Mouse (Mus musculus) forebrain, postnatal 0 days (tissue): ENCODE data around the gene Hnrnpl. TPM values are rescaled to one million over a fixed set of nuclear protein-coding genes. Genes with fewer than 3 reads are reported as not detected.
A peak's percentile ranks its signal among the peaks of the same experiment; 100 is the strongest.

ENCODE experiments used
- ATAC-seq: fragments of 200-750 bp; cut with Nextera tagmentation; 2 replicates; pipeline ENCODE4 v1.8.0; 2017; ENCODE audit warnings: mild to moderate bottlenecking, moderate library complexity
- DNase-seq: peaks from one replicate; pipeline ENCODE4 v3.0.0-alpha.2; 2015
- H3K27ac ChIP-seq: fragments of 300-500 bp; sonication (generic); 2 replicates; pipeline ENCODE4 v1.5.1; 2014; ENCODE audit warnings: low read depth, mild to moderate bottlenecking, antibody characterized with exemption, low read length, moderate library complexity, mixed read lengths
- H3K27me3 ChIP-seq: fragments of 300-500 bp; sonication (generic); 2 replicates; pipeline ENCODE4 v1.6.1; 2014; ENCODE audit warnings: mild to moderate bottlenecking, low read length, mixed read lengths; ENCODE audit not compliant: insufficient read depth
- H3K36me3 ChIP-seq: fragments of 300-500 bp; sonication (generic); 2 replicates; pipeline ENCODE4 v1.6.1; 2014; ENCODE audit warnings: mild to moderate bottlenecking, moderate library complexity; ENCODE audit not compliant: insufficient read depth
- H3K4me1 ChIP-seq: fragments of 300-500 bp; sonication (generic); 2 replicates; pipeline ENCODE4 v1.6.1; 2014; ENCODE audit warnings: antibody characterized with exemption; ENCODE audit not compliant: insufficient read depth
- H3K4me2 ChIP-seq: fragments of 300-500 bp; sonication (generic); 2 replicates; pipeline ENCODE4 v1.6.1; 2014; ENCODE audit warnings: low read depth, mild to moderate bottlenecking, moderate library complexity
- H3K4me3 ChIP-seq: fragments of 300-500 bp; sonication (generic); 2 replicates; pipeline ENCODE4 v1.5.1; 2014; ENCODE audit warnings: low read depth, low read length, mixed read lengths
- H3K9ac ChIP-seq: fragments of 300-500 bp; sonication (generic); 2 replicates; pipeline ENCODE4 v1.6.1; 2014; ENCODE audit warnings: mild to moderate bottlenecking
- H3K9me3 ChIP-seq: fragments of 300-500 bp; sonication (generic); 2 replicates; pipeline ENCODE4 v1.6.1; 2016; ENCODE audit warnings: low read length
- CTCF ChIP-seq: sonication (generic); IDR thresholded peaks from 2 replicates; pipeline ENCODE4 v1.5.1; 2016; ENCODE audit warnings: antibody characterized with exemption, control low read depth, low read depth
- WGBS: fragments of 180-500 bp; shearing (Covaris S2); extraction: QIAGEN DNeasy Blood & Tissue Kit; methylation state at CpG from one replicate; pipeline ENCODE4 v1.1.7; 2014; 5-methylcytosine and 5-hydroxymethylcytosine counted together
- polyA plus RNA-seq: library from polyadenylated mRNA; unstranded; fragments of >200 nt; fragmentation: Nextera tagmentation; extraction: Ambion mirVana; gene quantifications from 2 replicates; pipeline ENCODE4 v1.2.1, GENCODE M21; 2015
- total RNA-seq: library from RNA; depleted of rRNA; stranded (reverse); fragments of >200 nt; gene quantifications from 2 replicates; pipeline ENCODE4 v1.2.3, GENCODE M21; 2014

The Hnrnpl gene
- total and polyA plus RNA-seq, 2 experiments from 2014 or later, result 172 to 264 TPM

- no peak for TF ChIP-seq CTCF
- WGBS, result 90% methylated on average over 3 of the region's 3 CpGs
These were observed 19.1 kb upstream of the Hnrnpl start for GRCm38 (mm10) chr7:28789235-28789634.

DNA sequence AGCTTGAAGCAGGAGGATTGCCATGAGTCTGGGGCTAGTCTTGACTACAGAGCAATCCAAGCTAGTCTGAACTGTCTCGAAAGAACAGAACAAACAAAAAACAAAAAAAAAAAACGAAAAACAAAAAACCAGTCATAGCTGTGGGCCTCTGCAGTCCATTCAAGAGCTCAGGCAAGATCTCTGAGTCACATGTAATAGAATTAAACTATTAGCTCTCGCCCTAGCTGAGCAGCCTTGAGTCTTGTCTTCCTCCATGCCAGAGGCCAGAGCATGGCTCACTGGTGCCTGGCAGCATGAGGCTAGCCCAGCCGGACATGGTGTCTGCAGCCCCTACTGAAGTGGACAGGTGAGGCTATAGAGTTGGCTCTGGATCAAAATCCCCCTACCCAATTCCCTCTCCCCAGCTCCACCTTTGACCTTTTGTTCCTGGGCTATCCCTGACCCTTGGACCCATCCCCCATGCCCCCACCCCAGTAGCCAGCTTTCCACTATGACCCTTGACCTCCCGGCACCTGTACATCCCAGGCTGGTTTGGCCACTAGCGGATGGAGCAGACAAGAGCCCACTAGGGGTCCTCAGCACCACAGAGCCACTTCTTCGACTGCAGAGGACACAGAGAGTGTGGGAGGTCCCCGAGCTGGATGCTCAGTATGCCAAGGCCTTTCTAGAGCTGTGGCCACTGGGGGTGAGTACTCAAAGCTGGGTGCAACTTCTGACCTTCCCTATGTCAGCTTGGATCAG is 18.1 kb upstream of the Hnrnpl start:
- Histone ChIP-seq H3K36me3 (peaks cover 9% of the 10 kb centered on the region; the same call in 1 of the 2 replicates), H3K9ac (no peak overlapping the region), H3K4me1 (no peaks in the 10 kb centered on the region), H3K4me3 (no peak overlapping the region), H3K9me3 (no peaks in the 10 kb centered on the region), H3K27me3 (no peaks in the 10 kb centered on the region), H3K27ac (no peak overlapping the region), H3K4me2 (no peak overlapping the region)
- 52% methylated on average over 8 of the region's 8 CpGs for WGBS
- no peak for DNase-seq
- TF ChIP-seq CTCF, result peak; percentile 40
- ATAC-seq, result no peak

More at GRCm38 (mm10) chr7:28789235-28789634, 19.1 kb upstream of the Hnrnpl start:
- ATAC-seq (no peak), DNase-seq (no peak)
- Histone ChIP-seq H3K4me1 (no peaks in the 10 kb centered on the region), H3K27ac (no peak overlapping the region), H3K9me3 (no peaks in the 10 kb centered on the region), H3K4me2 (no peak overlapping the region), H3K9ac (no peak overlapping the region), H3K36me3 (peaks cover 14% of the 10 kb centered on the region), H3K4me3 (no peak overlapping the region), H3K27me3 (no peaks in the 10 kb centered on the region)

GRCm38 (mm10) chr7:28791706-28792105 is 16.6 kb upstream of the Hnrnpl start:
- Histone ChIP-seq H3K9me3 (no peaks in the 10 kb centered on the region), H3K4me3 (no peak overlapping the region), H3K9ac (no peak overlapping the region), H3K4me2 (no peak overlapping the region), H3K36me3 (no peaks in the 10 kb centered on the region; the same call in 1 of the 2 replicates), H3K4me1 (no peaks in the 10 kb centered on the region; the same call in 1 of the 2 replicates), H3K27me3 (no peaks in the 10 kb centered on the region), H3K27ac (no peak overlapping the region)
- ATAC-seq, result no peak
- no peak for DNase-seq
- TF ChIP-seq CTCF, result no peak

DNA sequence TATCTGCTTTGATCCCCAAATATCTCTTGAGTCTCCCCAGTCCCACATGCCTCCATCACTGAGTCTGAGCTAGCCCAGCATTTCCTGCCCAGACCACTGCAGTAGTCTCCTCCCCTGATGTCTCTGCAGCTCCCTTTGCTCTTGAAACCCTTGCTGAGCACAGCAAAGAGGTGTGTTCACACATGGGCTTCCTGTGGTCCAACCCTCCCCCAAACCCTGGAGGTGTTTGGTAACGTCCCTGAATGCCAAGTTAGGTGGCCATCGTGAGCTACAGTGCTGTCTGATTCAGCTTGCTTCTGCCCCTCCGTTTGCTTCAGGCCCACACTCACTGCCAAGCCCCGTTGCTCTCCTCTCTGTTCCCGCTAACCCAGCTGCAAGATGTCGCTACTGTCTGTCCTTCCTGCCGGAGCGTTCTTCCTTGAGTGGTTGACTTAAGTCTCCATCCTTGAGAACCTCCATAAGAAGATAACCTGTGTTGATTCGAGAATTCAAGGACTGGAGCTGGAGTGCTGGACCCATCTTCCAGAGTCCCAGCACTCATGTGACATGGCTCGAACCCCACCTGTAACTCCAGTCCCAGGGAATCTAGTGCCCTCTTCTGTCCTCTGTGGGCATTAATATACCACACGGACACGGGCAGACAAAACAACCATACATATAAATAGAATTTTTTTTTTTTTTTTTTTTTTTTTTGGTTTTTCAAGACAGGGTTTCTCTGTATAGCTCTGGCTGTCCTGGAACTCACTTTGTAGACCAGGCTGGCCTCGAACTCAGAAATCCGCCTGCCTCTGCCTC is 15.8 kb upstream of the Hnrnpl start:
- H3K4me3 ChIP-seq, result no peak overlapping the region
- no peak overlapping the region for H3K9ac ChIP-seq
- 86% methylated on average over 13 of the region's 14 CpGs for WGBS
- no peak overlapping the region for H3K27ac ChIP-seq
- H3K9me3 ChIP-seq, result no peaks in the 10 kb centered on the region
- H3K4me2 ChIP-seq, result no peak overlapping the region
- no peaks in the 10 kb centered on the region; the same call in 1 of the 2 replicates for H3K36me3 ChIP-seq
- no peaks in the 10 kb centered on the region; the same call in 1 of the 2 replicates for H3K4me1 ChIP-seq
- no peak for ATAC-seq
- no peak for DNase-seq
- TF ChIP-seq CTCF, result no peak
- H3K27me3 ChIP-seq, result no peaks in the 10 kb centered on the region

- DNase-seq (no peak), ATAC-seq (no peak)
- Histone ChIP-seq H3K4me2 (no peak overlapping the region), H3K36me3 (no peaks in the 10 kb centered on the region), H3K27me3 (no peaks in the 10 kb centered on the region), H3K4me3 (no peak overlapping the region), H3K9ac (no peak overlapping the region), H3K9me3 (no peaks in the 10 kb centered on the region), H3K4me1 (no peaks in the 10 kb centered on the region; the same call in 1 of the 2 replicates), H3K27ac (no peak overlapping the region)
- WGBS, result 38% methylated on average over 2 of the region's 2 CpGs
- TF ChIP-seq CTCF, result 0 out of 2 replicates have a peak, but pooled peaks have one; percentile 22
These were observed 14.5 kb upstream of the Hnrnpl start for GRCm38 (mm10) chr7:28793834-28794233.

DNA sequence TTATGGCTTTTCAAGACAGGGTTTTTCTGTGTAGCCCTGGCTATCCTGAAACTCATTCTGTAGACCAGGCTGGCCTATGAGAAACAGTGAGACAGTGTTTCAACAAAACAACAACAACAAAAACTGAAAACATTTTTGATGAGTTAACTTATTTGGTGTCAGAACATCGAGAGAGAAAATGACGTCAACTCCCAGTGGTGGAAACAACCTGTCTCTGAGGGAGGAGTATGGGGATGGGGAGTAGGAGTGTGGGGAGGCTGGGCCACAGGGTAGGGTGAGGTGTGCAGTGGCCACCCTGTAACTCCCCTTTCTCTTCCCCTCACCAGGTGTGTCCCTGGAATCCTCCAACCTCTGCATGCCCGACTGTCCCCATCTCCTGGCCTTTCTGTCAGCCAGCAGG is 13.8 kb upstream of the Hnrnpl start:
- no peak overlapping the region for H3K9ac ChIP-seq
- no peaks in the 10 kb centered on the region; the same call in 1 of the 2 replicates for H3K4me1 ChIP-seq
- no peaks in the 10 kb centered on the region for H3K9me3 ChIP-seq
- 74% methylated on average over 3 of the region's 3 CpGs for WGBS
- H3K36me3 ChIP-seq, result no peaks in the 10 kb centered on the region
- ATAC-seq (no peak), DNase-seq (no peak)
- no peak for TF ChIP-seq CTCF
- H3K27me3 ChIP-seq, result no peaks in the 10 kb centered on the region
- no peak overlapping the region for H3K27ac ChIP-seq
- H3K4me3 ChIP-seq, result no peak overlapping the region
- H3K4me2 ChIP-seq, result no peak overlapping the region

DNA sequence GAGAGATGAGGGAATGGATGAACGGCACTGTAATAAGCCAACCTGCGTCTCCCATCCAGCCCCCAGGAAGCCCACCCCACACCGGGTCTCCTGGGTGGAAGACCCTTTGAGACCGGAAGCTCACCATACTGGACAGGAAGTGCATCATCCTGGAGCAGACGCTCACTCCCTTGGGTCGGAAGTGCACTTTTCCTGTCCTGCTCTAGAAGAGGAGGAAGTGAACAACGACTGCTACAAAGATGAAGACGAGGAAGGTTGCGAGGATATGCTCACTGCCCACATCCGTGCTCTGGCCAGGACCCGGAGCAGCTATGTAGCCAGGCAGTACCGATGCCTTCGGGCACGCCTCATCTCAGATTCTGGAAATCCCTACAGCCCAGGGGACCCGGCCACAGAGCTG is 12.5 kb upstream of the Hnrnpl start:
- no peaks in the 10 kb centered on the region for H3K27me3 ChIP-seq
- H3K9me3 ChIP-seq, result no peaks in the 10 kb centered on the region
- no peak overlapping the region for H3K27ac ChIP-seq
- no peak overlapping the region for H3K4me2 ChIP-seq
- 86% methylated on average over 15 of the region's 15 CpGs for WGBS
- no peaks in the 10 kb centered on the region; the same call in 1 of the 2 replicates for H3K4me1 ChIP-seq
- no peak overlapping the region for H3K9ac ChIP-seq
- DNase-seq (no peak), ATAC-seq (no peak)
- H3K36me3 ChIP-seq, result no peaks in the 10 kb centered on the region
- TF ChIP-seq CTCF, result no peak
- no peak overlapping the region for H3K4me3 ChIP-seq
